Mouse (Mus musculus) liver, adult 2 months (tissue): Measurements from ENCODE around the gene Rfesd.

ENCODE experiments used
- CTCF ChIP-seq: fragments of 200-500 bp; IDR thresholded peaks from 2 replicates; pipeline ENCODE4 v1.5.1; 2011; ENCODE audit warnings: low read depth, low read length, control low read depth
- POLR2A ChIP-seq: fragments of 200-500 bp; IDR thresholded peaks from 2 replicates; pipeline ENCODE4 v1.6.1; 2011; ENCODE audit warnings: low read length, control low read depth; ENCODE audit not compliant: insufficient read depth; ENCODE audit errors: extremely low read depth

GRCm38 (mm10) chr13:76021782-76022181 is 3.3 kb upstream of the Rfesd start:
- TF ChIP-seq CTCF (no peak), POLR2A (no peak)
